Mouse (Mus musculus) intestine, postnatal 0 days (tissue): ENCODE data around the gene Nos1ap. TPM values are rescaled to one million over a fixed set of nuclear protein-coding genes. Genes with fewer than 3 reads are reported as not detected.

ENCODE experiments used
- ATAC-seq: fragments of 200-750 bp; cut with Nextera tagmentation; 2 replicates; pipeline ENCODE4 v1.8.0; 2017; ENCODE audit warnings: mild to moderate bottlenecking, moderate TSS enrichment, moderate library complexity
- H3K27ac ChIP-seq: fragments of 300-500 bp; sonication (generic); 2 replicates; pipeline ENCODE4 v1.5.1; 2014; ENCODE audit warnings: mild to moderate bottlenecking, low read depth, low read length, moderate library complexity
- H3K27me3 ChIP-seq: fragments of 300-500 bp; sonication (generic); replicated peaks from 2 replicates; pipeline ENCODE4 v1.6.1; 2014; ENCODE audit warnings: low read length, mixed read lengths; ENCODE audit not compliant: control insufficient read depth, insufficient read depth
- H3K36me3 ChIP-seq: fragments of 300-500 bp; sonication (generic); 2 replicates; pipeline ENCODE4 v1.6.1; 2014; ENCODE audit warnings: mild to moderate bottlenecking, moderate library complexity; ENCODE audit not compliant: control insufficient read depth, insufficient read depth
- H3K4me1 ChIP-seq: fragments of 300-500 bp; sonication (generic); replicated peaks from 2 replicates; pipeline ENCODE4 v1.6.1; 2014; ENCODE audit warnings: antibody characterized with exemption, low read length, mixed read lengths; ENCODE audit not compliant: control insufficient read depth, insufficient read depth
- H3K4me2 ChIP-seq: fragments of 300-500 bp; sonication (generic); replicated peaks from 2 replicates; pipeline ENCODE4 v1.6.1; 2014; ENCODE audit warnings: low read depth, mild to moderate bottlenecking, moderate library complexity
- H3K4me3 ChIP-seq: fragments of 300-500 bp; sonication (generic); 2 replicates; pipeline ENCODE4 v1.5.1; 2014; ENCODE audit warnings: low read depth, low read length
- H3K9ac ChIP-seq: fragments of 300-500 bp; sonication (generic); 2 replicates; pipeline ENCODE4 v1.6.1; 2014; ENCODE audit warnings: mild to moderate bottlenecking, low read depth, low read length
- H3K9me3 ChIP-seq: fragments of 300-500 bp; sonication (generic); 2 replicates; pipeline ENCODE4 v1.6.1; 2016; ENCODE audit warnings: mixed run types; ENCODE audit not compliant: control insufficient read depth
- CTCF ChIP-seq: sonication (generic); IDR thresholded peaks from 2 replicates; pipeline ENCODE4 v1.5.1; 2016; ENCODE audit warnings: low read depth, mild to moderate bottlenecking, control low read depth, antibody characterized with exemption, moderate library complexity
- whole genome bisulfite sequencing: fragments of 180-500 bp; shearing (Covaris S2); extraction: QIAGEN DNeasy Blood & Tissue Kit; methylation state at CpG from one replicate; pipeline ENCODE4 v1.1.7; 2014; 5-methylcytosine and 5-hydroxymethylcytosine counted together
- polyA plus RNA-seq: library from polyadenylated mRNA; unstranded; fragments of >200 nt; fragmentation: Nextera tagmentation; extraction: Ambion mirVana; gene quantifications from 2 replicates; pipeline ENCODE4 v1.2.1, GENCODE M21; 2015

Gene Nos1ap
- polyA plus RNA-seq, 1 experiment from 2014 or later: 3.8 TPM

GRCm38 (mm10) chr1:170477636-170478600 is 111.7 kb downstream of the Nos1ap start:
- ATAC-seq: 0 out of 2 replicates have a peak, but pooled peaks have one; percentile 1

GRCm38 (mm10) chr1:170473460-170473859 is 116.2 kb downstream of the Nos1ap start:
- no peaks in the 10 kb centered on the region for H3K27me3 ChIP-seq

More at GRCm38 (mm10) chr1:170477636-170478600, 111.7 kb downstream of the Nos1ap start:
- no peak overlapping the region for H3K4me3 ChIP-seq
- no peaks in the 10 kb centered on the region for H3K27me3 ChIP-seq
- TF ChIP-seq CTCF: no peak
- 48% methylated on average over 10 of the region's 10 CpGs for WGBS
- no peak overlapping the region for H3K9ac ChIP-seq
- H3K4me1 ChIP-seq: peaks cover 16% of the 10 kb centered on the region
- no peaks in the 10 kb centered on the region for H3K9me3 ChIP-seq
- no peaks in the 10 kb centered on the region for H3K36me3 ChIP-seq
- no peak overlapping the region for H3K4me2 ChIP-seq
- H3K27ac ChIP-seq: peak overlapping the region; percentile 6

GRCm38 (mm10) chr1:170472861-170473260 is 116.8 kb downstream of the Nos1ap start:
- no peak overlapping the region for H3K27ac ChIP-seq
- no peak for ATAC-seq
- no peaks in the 10 kb centered on the region for H3K9me3 ChIP-seq
- H3K36me3 ChIP-seq: no peaks in the 10 kb centered on the region
- TF ChIP-seq CTCF: no peak
- peaks cover under 1% of the 10 kb centered on the region; the same call in 1 of the 2 replicates for H3K4me1 ChIP-seq
- no peak overlapping the region for H3K9ac ChIP-seq
- no peak overlapping the region for H3K4me3 ChIP-seq
- H3K4me2 ChIP-seq: no peak overlapping the region
- no peaks in the 10 kb centered on the region for H3K27me3 ChIP-seq

More at GRCm38 (mm10) chr1:170473460-170473859, 116.2 kb downstream of the Nos1ap start:
- Histone ChIP-seq H3K9me3 (no peaks in the 10 kb centered on the region), H3K4me1 (peaks cover 7% of the 10 kb centered on the region), H3K27ac (no peak overlapping the region), H3K36me3 (no peaks in the 10 kb centered on the region), H3K9ac (no peak overlapping the region), H3K4me2 (no peak overlapping the region), H3K4me3 (no peak overlapping the region)
- 45% methylated on average over 6 of the region's 6 CpGs for WGBS
- no peak for TF ChIP-seq CTCF
- no peak for ATAC-seq

- no peaks in the 10 kb centered on the region for H3K27me3 ChIP-seq
- no peak overlapping the region for H3K9ac ChIP-seq
- no peaks in the 10 kb centered on the region for H3K4me1 ChIP-seq
- no peak overlapping the region for H3K4me2 ChIP-seq
- H3K27ac ChIP-seq: no peak overlapping the region
- H3K9me3 ChIP-seq: no peaks in the 10 kb centered on the region
- no peak for ATAC-seq
- H3K36me3 ChIP-seq: no peaks in the 10 kb centered on the region
- TF ChIP-seq CTCF: no peak
- WGBS: 74% methylated on average over 6 of the region's 6 CpGs
- no peak overlapping the region for H3K4me3 ChIP-seq
Measured at GRCm38 (mm10) chr1:170466099-170467009, 123.3 kb downstream of the Nos1ap start.

GRCm38 (mm10) chr1:170462140-170462539 is 127.5 kb downstream of the Nos1ap start:
- Histone ChIP-seq H3K9ac (no peak overlapping the region), H3K36me3 (no peaks in the 10 kb centered on the region), H3K4me1 (no peaks in the 10 kb centered on the region), H3K27ac (no peak overlapping the region), H3K27me3 (no peaks in the 10 kb centered on the region), H3K9me3 (no peaks in the 10 kb centered on the region), H3K4me2 (no peak overlapping the region), H3K4me3 (no peak overlapping the region)
- 90% methylated on average over 1 of the region's 1 CpGs for WGBS
- no peak for TF ChIP-seq CTCF
- ATAC-seq: no peak
